Mouse (Mus musculus): Measurements from ENCODE around the gene Ykt6.
A peak's percentile ranks its signal among the peaks of the same experiment; 100 is the strongest.
"Not testable (repeated sequence)": the region's sequence is repeated elsewhere in the genome, so short reads cannot be mapped to it uniquely, and the experiment has no call there.

Gene Ykt6

GRCm38 (mm10) chr11:5990910-5991309, 35.4 kb downstream of the Ykt6 start:
- DNase-seq (ENCODE audit: low read depth, low spot score): peak; percentile 59

DNA sequence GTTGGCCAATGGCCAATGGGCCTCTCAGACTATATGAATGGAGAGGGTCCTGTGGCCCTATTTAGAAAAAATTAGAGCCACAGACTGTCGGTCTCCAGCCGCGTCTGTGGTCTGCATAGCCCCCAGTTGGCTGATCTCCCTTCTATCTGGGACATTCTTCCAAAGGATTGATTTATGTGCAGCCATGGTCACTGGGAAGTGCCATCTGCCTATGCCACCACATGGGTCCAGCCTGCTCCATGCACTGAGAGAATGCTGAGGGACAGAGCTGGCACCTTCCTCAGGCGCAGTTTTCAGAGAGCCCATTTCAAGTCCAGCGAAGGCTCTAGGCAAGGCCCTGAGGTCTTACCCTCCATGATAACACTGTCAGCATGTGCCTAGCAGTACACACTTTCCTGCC, 38.7 kb downstream of the Ykt6 start:
- no peak for DNase-seq (ENCODE audit: low read depth, low spot score)

GRCm38 (mm10) chr11:5994880-5995279, 39.4 kb downstream of the Ykt6 start:
- no peak for DNase-seq (ENCODE audit: low read depth, low spot score)

GRCm38 (mm10) chr11:5995989-5996388, 40.5 kb downstream of the Ykt6 start:
- peak; percentile 79 for DNase-seq (ENCODE audit: low read depth, low spot score)

DNA sequence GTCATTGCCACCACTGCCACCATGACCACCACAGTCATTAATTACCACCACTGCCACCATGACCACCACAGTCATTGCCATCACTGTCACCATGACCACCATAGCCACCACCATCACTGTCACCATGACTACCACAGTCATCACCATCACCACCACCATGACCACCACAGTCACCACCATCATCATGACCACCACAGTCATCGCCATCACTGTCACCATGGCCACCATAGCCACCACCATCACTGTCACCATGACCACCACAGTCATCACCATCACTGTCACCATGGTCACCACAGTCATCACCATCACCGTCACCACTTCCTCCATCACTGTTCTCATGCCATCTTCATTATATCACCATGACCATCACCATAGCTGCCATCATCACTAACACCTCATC, 43.0 kb downstream of the Ykt6 start:
- DNase-seq (ENCODE audit: low read depth, low spot score): no peak

- DNase-seq (ENCODE audit: low read depth, low spot score): peak; percentile 57
Observed at GRCm38 (mm10) chr11:5999832-6000771, 44.6 kb downstream of the Ykt6 start.

DNA sequence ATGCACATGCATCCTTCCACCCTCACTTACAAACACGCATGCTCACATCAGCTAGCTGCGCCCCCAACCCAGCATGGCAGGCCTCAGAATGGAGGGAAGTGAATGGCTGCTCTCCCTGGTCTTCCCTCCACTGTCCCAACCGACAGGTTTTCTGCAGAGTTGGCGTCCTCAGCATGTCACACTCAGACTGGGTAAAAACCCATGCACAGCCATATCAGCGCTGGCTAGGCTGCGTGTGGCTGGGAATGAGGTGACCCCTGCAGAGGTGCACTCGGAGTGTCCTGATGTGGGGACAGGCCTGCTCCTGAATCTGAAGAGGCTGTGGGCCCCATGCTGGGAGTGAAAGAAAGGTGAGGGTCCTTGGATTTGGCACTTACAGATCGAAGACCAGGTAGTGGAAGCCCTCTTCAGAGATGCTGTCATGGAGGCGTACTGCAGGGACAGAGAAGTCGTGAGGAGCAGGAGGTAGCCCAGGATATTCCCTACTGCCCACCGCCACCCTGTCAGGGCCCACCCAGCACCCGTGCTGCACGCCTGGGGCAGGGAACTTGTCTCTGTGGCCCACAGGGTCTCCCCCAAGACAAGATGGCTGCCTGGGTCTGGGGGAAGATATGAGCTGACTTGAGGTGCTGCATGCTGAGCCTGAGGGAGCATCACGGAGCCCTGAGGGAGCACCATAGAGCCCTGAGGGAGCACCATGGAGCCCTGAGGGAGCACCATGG, 45.6 kb downstream of the Ykt6 start:
- no peak for DNase-seq (ENCODE audit: low read depth, low spot score)

DNA sequence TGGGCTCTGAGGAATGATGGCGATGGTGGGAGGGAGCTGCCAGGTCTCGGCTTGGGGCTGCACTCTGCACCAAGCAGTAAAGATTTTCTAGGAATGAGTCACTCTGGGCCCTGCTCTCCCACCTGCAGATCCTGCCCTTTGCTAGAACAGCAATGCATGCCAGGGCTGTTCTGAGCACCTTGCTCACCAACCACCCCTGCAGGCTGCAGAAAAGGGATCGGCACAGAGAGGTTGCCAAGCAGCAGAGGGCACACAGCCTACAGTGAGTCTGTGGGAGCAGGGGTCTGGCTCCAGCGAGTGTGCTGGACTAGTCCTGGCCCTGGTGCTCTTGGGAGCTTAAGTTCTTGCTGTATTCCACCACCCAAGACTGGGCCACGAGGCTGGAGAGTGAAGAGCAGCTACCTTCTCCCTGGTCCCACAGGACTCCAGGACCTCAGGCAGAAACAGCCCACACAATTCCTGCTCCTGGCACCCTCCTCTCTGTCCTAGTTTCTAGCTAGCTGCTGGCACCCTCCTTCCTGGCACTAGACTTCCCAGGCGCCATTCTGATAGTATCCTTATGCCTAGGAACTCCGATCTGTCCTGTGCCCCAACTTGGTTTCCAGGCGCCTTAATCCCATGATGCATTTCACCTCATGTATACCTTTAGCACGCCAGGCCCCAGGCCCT, 46.6 kb downstream of the Ykt6 start:
- no peak for DNase-seq (ENCODE audit: low read depth, low spot score)

- DNase-seq (ENCODE audit: low read depth, low spot score): no peak
Observed at GRCm38 (mm10) chr11:6003046-6003639, 47.6 kb downstream of the Ykt6 start.

- DNase-seq (ENCODE audit: low read depth, low spot score): not testable (repeated sequence)
Observed at GRCm38 (mm10) chr11:6005374-6006043, 50.0 kb downstream of the Ykt6 start.

- not testable (repeated sequence) for DNase-seq (ENCODE audit: low read depth, low spot score)
Observed at GRCm38 (mm10) chr11:6006351-6007009, 51.0 kb downstream of the Ykt6 start.

DNA sequence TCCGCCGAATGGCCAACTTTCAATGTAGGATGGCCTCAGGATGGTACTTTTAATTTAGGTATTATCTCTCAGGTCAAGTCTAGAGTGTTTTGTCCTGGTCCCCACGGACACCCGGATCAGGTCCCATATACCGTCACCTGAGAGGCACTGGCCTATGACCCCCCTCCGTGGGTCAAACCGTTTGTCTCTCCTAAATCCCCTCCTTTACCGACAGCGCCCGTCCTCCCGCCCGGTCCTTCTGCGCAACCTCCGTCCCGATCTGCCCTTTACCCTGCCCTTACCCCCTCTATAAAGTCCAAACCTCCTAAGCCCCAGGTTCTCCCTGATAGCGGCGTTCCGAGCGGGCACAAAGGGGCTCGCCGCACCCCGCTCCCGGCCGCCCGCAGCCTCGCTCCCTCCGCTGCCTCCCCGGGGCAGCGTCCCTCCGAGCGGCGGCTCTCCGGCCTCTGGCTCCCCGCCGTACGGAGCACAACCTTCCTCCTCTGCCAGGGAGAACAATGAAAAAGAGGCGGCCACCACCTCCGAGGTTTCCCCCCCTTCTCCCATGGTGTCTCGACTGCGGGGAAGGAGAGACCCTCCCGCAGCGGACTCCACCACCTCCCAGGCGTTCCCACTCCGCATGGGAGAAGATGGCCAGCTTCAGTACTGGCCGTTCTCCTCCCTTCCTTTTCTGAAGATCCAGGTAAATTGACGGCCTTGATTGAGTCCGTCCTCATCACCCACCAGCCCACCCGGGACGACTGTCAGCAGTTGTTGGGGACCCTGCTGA, 51.7 kb downstream of the Ykt6 start:
- DNase-seq (ENCODE audit: low read depth, low spot score): not testable (repeated sequence)

DNA sequence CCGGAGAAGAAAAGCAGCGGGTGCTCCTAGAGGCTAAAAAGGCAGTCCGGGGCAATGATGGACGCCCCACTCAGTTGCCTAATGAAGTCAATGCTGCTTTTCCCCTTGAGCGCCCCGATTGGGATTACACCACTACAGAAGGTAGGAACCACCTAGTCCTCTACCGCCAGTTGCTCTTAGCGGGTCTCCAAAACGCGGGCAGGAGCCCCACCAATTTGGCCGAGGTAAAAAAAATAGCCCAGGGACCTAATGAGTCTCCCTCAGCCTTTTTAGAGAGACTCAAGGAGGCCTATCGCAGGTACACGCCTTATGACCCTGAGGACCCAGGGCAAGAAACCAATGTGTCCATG, 52.3 kb downstream of the Ykt6 start:
- DNase-seq (ENCODE audit: low read depth, low spot score): not testable (repeated sequence)

DNA sequence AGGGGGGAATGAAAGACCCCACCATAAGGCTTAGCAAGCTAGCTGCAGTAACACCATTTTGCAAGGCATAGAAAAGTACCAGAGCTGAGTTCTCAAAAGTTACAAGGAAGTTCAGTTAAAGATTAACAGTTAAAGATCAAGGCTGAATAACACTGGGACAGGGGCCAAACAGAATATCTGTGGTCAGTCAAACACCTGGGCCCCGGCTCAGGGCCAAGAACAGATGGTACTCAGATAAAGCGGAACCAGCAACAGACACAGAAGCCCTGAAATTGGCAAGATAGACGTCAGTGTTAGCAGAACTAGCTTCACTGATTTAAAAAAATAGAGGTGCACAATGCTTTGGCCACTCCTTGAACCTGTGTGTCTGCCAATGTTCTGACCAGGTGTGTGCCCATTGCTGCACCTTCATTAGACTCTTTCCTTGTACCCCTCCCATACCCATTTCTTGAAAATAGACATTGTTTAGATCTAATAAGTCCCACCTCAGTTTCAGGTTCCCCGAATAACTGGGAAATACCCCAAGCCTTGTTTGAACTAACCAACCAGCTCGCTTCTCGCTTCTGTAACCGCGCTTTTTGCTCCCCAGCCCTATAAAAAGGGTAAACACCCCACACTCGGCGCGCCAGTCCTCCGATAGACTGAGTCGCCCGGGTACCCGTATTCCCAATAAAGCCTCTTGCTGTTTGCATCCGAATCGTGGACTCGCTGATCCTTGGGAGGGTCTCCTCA, 55.4 kb downstream of the Ykt6 start:
- DNase-seq (ENCODE audit: low read depth, low spot score): not testable (repeated sequence)

DNA sequence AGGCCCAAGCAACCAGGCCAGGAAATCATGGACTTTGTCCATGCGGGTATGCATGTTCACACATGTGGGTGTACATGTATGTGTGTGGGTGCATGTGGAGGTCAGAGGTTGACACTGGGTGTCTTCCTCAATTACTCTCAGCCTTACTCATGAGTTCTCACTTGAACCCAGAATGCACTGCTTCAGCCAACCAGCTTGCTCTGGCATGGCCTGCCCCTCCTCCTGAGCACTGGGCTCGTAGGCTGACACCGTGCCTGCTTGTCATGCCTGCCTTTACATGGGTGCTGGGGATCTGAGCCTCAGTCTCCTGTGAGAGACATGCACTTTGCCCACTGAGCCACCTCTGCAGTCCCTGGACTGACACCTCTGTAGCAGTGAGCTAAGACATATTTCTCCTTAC, 56.4 kb downstream of the Ykt6 start:
- DNase-seq (ENCODE audit: low read depth, low spot score): no peak

DNA sequence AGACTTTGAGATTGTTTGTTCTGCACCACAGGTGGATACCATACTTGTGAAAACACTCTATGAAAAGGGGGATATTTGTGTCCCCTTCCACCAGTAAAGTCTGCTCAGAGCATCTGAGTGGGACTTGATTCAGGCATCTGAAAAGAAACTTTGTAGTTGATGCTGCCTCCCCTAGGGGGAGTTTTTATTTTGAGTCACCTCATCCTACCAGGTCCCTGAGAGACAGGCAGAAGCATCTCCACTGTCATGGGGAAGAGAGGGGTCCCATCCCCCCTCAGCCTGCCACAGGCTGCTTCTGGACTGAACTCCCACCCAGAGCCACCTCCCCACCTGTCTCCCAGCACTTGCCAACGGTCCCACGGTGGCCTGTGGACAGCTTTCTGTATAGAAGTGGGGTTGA, 57.9 kb downstream of the Ykt6 start:
- no peak for DNase-seq (ENCODE audit: low read depth, low spot score)

DNA sequence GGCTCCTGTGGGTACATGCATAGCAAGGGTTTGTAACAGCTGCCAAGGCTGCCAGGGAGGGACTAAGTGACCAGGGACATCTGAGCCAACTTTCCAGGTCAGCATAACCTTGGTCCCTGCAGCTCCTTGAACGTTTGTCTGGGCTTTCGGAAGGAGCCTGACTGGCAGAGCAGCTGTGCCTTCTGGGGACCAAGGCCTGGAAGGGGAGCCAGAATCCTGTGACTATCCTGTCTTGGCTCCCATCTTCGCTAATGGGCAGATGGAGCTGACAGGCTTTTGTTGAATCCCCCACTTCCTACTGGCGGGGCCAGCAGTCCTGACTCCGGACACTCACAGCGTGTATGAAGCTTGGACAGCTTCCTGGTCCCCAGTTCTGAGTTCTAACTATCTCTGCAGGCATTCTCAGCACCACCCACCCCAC, 59.5 kb downstream of the Ykt6 start:
- no peak for DNase-seq (ENCODE audit: low read depth, low spot score)

DNA sequence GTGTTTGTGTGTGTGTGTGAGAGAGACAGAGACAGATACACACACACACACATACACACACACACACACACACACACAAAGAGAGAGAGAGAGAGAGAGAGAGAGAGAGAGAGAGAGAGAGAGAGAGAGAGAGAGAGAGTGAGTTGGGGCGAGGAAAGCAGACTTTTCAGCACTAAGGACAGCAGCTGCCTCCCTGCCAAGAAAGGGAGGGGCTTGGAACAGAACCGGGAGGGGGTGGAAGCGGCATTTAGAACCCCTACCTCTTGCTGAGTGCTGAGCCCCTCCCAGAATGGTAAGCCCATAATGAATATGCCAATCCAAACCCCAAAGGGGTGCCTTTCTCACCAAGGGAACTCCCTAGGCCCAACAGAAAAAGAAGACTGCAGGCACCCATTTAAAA, 60.9 kb downstream of the Ykt6 start:
- peak; percentile 51 for DNase-seq (ENCODE audit: low read depth, low spot score)

GRCm38 (mm10) chr11:6016797-6017395, 61.4 kb downstream of the Ykt6 start:
- no peak for DNase-seq (ENCODE audit: low read depth, low spot score)
